Mouse (Mus musculus): ENCODE measurements at regions not wholly inside any gene's neighbourhood (a gene's known extent, or its start where the extent isn't known, plus 50 kb on each side); places are given as distances from the start of the nearest gene placed in this dataset.

GRCm38 (mm10) chr15:51504016-51504760 is 2380.5 kb upstream of the Gm7489 start:
- no peak for TF ChIP-seq CTCF (IDR thresholded peaks at IDR 0.05; ENCODE audit: borderline replicate concordance, insufficient read depth, low read length)
- no peak for TF ChIP-seq POLR2A (IDR thresholded peaks at IDR 0.05; ENCODE audit: low read depth, low read length)

All from embryonic fibroblast, embryonic 13.5 days (primary cell).